Mouse (Mus musculus): ENCODE measurements around the gene Pknox1.

DNA sequence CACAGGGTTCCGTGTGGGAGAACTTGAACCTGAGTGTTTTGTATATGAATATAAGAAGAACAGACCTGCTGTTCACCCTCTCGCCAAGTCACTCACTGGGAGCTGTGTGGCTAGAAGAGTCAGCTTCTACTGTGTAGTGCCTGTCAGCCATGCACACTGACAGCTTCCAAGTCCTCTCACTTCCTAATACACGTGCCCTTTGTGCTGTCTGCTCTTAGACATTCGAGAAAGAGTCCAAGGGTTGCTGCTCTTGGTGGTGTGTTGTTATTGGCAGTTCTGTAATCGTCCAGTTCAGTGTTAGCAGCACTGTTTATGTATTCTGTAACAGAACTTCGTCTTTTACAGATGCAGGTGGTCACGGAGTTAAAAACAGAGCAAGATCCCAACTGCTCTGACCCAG lies 23.6 kb downstream of the Pknox1 start:
- TF ChIP-seq CTCF (IDR thresholded peaks at IDR 0.05; ENCODE audit: low read depth, low read length), result no peak
- TF ChIP-seq GATA1 (IDR thresholded peaks at IDR 0.05; ENCODE audit: borderline replicate concordance, low read length), result no peak
- TF ChIP-seq POLR2AphosphoS5 (IDR thresholded peaks at IDR 0.05; ENCODE audit: insufficient replicate concordance, low read depth, low read length), result no peak

Data from G1E (cell line).